Mouse (Mus musculus): ENCODE measurements around the gene 2010300C02Rik.
"Not testable (repeated sequence)": the region's sequence is repeated elsewhere in the genome, so short reads cannot be mapped to it uniquely, and the experiment has no call there.

2010300C02Rik gene

DNA sequence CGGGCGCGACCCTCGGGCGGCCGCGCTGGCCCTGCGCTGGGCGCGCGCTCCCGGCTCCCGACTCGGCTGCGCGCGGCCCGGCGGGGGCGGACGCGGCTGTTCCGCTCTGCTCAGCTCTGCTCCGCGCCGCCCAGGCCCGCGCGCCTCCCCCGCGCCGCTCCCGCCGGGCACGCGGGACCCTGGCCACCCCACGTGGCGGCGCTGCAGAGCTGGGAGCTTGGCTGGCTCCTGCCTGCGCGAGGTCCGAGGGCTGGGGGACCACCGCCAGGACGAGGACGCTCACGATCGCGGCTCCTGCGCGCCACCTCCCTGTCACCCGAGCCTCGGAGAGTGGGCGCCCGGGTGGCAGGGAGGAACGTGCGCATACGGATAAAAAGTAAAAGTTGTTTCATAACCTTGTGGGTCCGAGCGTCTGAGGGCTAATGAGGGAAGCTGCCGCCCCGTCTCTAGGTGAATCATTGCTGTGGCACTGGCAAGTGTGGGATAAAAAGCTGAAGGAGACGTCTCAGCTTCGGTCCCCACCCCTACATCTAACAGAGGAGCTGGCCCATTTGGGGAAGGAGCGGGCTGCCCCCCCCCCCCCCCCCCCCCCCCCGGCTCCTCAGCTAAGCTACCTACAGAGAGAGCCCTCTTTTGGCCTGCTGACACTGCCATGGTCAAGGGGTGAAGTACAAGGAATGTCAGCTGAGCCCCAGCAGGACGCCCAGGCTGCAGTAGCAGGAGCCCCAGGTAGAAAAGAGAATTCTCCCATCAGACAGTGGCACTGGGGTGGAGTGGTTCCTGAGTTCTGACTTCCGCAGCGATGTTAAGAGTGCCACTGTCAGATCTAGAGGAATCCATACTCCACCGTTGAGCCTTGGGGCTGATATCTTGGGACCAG, at the start of gene 2010300C02Rik:
2010300C02Rik (minus strand) TSS at position 325 of the 880 bp plus-strand sequence.
- DNase-seq (ENCODE audit: extremely low read depth, low read depth, low spot score): no peak

DNA sequence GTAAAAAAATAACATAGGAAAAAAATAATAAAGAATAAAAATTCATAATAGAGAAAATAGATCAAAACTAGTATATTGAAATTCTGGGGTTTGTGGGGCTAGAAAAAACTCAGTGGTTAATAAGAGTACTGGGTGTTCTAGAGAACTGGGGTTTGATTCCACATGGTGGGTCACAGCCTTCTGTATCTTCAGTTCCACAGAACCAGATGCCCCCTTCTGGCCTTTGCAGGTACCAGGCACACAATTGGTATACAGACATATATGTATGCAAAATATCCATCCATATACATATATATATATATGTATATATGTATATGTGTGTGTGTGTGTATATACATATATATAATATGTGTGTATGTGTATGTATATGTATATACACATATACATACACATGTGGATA, 39.5 kb upstream of the 2010300C02Rik start:
- no peak for DNase-seq (ENCODE audit: extremely low read depth, low read depth, low spot score)

DNA sequence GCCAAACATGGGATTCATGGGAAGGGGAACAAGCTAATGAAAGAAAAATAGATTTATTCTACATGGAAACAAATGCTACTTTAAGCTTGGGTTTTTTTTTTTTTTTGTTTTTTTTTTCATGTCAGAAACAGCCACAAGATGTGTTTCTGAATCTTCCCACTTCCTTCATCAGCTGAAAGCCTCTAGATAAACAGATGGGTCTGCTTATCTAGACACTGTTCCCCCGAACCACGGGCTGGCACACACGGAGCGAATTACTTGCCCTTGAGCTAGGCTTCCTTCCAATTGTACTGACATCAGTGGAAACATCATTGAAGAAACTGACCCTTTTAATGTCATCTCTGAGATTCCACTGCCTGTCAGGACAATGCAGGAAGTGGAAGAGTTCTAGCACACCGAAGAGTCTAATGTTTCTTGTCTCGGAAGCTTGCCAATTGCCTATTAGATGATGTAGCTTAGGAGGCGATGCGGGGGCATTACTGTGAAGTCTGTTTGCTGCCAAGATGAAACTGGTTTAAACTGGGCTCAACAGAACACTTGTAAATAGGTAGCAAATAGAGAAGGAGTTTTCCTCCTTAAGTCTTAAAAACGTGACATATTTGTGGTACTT, 24.9 kb upstream of the 2010300C02Rik start:
- no peak for DNase-seq (ENCODE audit: extremely low read depth, low read depth, low spot score)

DNA sequence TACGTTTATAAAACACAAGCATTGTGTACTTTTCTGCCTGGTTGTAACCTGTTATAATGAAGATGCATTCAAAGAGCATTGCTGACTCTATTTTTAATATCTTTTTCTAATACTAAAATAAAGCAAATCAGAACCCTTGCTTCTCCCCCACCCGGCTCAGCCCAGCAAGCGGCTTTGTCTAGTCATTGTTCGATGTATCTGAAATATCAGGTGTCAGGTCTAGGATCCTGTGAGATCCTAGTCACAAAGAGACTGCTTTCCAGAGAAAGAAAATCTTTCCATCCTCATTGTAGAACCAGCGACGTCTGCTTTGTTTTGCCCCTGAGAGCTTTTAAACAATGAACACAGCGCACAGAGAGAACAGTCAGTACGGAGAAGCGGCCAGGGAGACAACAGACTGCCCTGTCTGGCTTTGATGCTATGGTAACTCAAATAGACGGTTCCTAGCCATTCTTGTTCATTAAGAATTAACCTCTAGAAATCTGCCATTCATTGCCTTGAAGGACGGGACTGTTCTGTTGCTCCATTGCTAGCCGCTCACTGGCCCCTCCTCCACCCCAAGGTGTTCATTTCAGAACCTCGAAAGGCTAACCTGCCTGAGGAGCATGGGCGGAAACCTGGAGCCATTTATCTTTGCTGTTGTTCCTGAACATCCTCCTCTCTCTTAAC, 22.9 kb upstream of the 2010300C02Rik start:
- no peak for DNase-seq (ENCODE audit: extremely low read depth, low read depth, low spot score)

DNA sequence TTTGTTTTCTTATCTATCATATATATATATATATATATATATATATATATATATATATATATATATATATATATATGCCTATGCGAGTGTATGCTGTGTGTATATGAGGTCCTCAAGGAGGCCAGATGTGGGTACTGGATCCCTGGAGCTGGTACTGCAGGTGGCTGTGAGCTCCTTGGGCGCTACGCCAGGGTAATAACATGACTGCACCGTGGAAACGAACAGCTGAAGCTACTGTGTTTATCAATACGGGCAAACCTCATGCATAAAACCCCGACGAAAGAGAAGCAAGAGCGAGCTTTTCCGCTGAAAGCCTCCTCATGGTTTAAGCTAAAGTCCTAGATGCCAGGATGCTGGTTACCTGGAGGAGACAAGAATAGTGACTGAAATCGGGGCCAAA, 22.2 kb upstream of the 2010300C02Rik start:
- DNase-seq (ENCODE audit: extremely low read depth, low read depth, low spot score): no peak

DNA sequence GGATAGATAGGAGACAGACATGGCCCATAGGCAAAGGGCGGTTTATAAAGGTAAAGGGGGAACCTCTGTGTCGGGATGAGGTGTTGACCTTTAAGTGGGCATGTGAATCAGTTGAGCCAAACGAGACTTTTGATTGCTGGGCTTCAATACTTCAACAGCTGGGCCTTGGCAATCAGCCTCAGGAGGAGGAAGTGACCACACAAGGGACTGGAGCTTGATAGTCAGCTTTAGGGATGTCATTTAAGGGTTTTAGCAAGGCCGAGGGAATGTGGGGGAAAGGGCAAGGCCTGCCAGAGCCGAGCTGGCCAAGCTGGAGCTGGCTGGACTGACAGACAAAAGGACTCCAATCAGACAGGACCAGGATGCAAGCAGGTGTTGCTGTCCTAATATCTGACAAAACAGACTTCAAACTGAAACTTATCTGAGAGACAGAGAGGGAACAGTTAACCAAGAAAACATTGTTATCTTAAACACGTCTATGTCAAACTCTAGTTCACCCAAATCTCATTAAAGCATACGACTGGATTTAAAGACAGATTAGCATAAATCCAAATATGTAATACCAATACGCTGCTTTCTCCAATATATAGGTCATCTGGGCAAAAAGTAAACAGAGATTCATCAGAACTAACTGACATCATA, 20.4 kb upstream of the 2010300C02Rik start:
- no peak for DNase-seq (ENCODE audit: extremely low read depth, low read depth, low spot score)

DNA sequence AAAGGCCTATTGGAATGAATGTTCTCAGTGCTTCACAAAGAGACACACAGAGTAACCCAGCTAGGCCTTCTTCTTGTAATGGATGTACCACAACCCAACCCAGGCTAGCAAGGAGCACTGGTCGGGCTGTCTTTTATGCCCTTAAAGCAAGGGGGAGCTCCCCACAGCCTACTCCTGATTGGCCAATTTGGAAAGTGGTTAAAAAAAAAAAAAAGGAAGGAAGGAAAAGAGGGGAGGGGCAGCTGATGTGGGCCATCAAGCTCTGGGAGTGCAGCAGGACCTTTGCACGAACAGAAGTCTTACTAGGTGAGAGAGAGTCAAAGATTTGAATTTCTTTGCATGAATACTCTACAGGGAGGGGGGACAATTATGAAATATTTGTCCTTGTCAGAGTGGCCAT, 19.0 kb upstream of the 2010300C02Rik start:
- no peak for DNase-seq (ENCODE audit: extremely low read depth, low read depth, low spot score)

DNA sequence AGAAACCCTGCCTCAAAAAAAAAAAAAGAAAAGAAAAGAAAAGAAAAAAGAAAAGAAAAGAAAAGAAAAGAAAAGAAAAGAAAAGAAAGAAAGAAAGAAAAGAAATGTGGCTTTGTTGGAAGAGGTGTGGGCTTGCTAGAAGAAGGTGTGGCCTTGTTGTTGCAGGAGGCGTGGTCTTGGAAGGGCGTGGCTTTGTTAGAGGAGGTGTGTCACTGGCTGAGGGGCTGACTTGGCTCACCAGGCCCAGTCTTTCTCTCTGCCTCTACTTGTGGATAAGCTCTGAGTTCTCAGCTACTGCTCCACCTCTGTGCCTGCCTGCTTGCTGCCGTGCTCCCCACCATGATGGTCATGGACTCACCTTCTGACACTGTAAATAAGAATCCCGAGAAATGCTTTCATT, 17.2 kb upstream of the 2010300C02Rik start:
- DNase-seq (ENCODE audit: extremely low read depth, low read depth, low spot score): no peak

DNA sequence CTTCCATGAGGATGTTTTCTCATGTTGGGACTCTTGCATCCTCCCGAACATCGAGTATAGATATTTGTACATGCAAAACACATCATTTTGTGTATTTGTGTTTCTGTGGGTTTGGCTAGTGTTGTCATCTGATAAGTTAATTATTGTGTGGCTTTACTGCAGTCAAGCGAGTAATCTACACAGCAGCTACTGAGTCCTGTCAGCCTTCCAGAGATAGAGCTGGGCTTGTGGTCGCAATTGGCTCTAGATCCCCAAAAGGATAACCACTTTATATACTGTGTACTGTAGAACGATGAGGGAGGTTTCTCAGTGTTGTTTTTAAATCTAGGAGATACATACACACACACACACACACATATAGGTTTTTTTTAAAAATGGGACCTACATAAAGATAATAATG, 16.0 kb upstream of the 2010300C02Rik start:
- no peak for DNase-seq (ENCODE audit: extremely low read depth, low read depth, low spot score)

DNA sequence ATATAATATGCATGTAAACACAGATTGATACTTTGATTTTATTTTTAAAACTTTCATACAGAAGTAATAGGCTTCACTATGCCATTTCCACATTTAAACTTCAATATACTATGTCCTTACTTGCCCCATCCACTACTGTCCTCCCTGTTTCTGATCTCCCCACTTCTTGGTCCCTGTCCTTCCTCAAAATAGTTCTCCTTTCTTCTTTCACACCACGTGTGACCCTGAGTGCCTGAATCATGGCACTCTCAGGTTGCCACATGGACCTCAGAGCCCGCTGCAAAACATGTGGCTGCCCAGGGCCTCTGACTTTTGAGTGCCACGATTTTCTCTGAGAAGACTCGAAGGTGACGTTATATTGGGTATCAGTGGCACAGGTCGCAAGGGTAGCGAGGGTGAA, 15.0 kb upstream of the 2010300C02Rik start:
- DNase-seq (ENCODE audit: extremely low read depth, low read depth, low spot score): no peak

DNA sequence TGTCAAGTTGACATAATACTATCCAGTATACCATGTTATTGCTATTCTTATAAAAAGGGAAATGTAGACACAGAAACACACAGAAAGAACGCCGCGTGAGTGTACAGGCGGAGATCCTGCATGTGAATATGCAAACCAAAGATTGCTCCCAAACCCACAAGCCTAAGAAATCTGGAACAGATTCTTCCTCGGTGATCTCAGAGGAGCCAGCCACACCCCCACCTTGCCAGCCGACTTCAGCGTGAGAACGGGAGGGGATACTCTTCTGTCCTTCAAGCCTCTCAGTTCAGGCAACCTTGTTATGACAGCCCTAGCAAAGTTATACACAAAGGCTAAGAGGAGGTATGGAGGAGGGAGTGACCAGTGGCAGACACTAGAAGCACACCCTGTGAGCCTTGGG, 9.5 kb upstream of the 2010300C02Rik start:
- no peak for DNase-seq (ENCODE audit: extremely low read depth, low read depth, low spot score)

DNA sequence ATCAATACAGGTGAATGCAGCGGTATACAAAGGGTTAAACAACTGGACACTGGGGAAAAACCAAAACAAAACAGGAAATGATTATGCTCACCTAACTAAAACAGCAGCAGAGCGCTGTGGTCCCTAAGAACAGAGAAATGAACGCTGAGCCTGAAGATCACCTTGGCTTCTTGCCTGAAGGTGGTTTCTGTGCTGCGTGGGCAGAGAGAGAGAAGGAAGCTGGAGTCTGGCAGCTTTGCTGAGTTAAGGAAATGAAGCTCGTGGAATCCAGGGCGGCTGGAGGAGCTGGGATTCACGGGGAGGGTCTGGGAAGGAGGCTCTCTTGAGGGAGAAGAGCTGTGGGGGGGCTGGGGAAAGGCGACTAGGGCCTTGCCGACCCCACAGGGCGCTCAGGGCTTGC, 8.2 kb upstream of the 2010300C02Rik start:
- DNase-seq (ENCODE audit: extremely low read depth, low read depth, low spot score): no peak

DNA sequence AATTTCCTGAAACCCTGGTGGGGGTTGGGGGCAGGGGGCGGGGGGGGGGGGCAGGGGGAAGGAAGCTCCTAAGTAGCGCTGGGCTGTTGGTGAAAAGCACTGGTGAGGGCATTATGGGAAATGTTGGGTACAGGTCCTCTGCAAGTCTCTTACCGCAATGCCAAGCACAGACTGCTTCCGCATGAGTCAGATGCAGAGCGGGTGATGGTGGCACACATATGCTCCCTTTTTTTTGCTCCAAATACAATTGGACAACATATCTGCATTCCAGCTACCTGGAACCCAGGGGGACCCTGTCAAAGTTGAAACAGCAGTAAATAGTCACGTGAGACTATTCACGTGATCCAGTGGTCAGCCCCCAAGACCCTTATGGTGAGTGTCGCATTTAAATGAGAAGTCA, 7.3 kb upstream of the 2010300C02Rik start:
- DNase-seq (ENCODE audit: extremely low read depth, low read depth, low spot score): no peak

DNA sequence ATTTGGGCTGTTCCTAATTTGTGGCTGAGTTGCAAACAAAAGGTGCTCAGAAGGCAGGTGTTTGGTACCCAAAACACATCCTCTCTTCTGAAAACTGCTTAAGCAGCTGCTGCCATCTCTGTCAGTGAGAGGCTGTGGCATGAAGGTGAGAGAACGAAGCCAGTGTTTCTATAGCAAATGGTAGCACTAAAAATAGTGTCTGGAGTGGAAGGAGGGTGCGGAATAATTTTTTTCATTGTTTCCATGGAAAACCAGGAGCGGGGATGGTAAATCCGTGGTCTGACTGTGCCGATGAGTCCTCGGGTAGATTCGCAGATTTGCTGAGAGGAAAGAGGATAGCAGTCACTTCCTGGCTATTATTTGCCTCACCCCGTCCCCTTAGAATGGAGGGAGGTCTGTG, 6.5 kb upstream of the 2010300C02Rik start:
- no peak for DNase-seq (ENCODE audit: extremely low read depth, low read depth, low spot score)

DNA sequence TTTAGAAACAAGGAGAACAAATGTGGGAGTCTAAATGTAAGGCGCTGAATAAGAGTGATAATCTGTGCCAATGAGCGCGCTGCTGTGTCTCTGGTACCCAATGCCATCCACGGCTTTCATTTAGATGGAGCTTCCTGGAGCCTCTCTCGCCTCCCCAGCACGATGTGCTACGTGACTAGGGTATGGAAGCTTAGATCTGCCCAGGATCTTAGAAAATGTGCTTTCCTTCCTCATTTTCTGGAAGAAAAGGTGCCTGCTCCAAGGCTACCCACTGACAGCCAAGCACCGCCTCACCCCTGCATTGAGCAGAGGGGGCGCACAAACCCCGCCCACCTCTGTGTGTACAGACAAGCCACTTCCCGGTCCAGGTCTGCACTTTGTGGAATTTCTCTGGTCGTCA, 6.0 kb upstream of the 2010300C02Rik start:
- DNase-seq (ENCODE audit: extremely low read depth, low read depth, low spot score): no peak

DNA sequence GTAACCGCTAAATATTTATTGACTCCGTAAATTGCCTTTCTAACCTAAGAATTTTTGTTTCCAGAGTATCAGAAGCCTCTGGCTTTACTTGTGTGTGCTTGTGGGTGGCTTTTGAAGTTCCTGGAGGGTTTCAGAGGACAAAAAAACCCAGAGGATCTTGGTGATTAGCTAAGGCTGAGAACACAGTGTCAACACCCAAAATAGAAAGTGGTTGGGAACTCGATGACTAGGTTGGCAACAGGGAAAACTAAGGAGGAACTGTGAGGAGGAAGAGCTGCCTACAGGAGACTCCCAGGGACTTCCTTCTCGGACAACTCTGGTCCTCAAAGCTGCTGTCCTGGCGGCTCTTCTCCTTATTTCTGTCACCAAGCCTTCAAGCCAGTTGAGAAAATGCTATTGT, 1.2 kb upstream of the 2010300C02Rik start:
- no peak for DNase-seq (ENCODE audit: extremely low read depth, low read depth, low spot score)

DNA sequence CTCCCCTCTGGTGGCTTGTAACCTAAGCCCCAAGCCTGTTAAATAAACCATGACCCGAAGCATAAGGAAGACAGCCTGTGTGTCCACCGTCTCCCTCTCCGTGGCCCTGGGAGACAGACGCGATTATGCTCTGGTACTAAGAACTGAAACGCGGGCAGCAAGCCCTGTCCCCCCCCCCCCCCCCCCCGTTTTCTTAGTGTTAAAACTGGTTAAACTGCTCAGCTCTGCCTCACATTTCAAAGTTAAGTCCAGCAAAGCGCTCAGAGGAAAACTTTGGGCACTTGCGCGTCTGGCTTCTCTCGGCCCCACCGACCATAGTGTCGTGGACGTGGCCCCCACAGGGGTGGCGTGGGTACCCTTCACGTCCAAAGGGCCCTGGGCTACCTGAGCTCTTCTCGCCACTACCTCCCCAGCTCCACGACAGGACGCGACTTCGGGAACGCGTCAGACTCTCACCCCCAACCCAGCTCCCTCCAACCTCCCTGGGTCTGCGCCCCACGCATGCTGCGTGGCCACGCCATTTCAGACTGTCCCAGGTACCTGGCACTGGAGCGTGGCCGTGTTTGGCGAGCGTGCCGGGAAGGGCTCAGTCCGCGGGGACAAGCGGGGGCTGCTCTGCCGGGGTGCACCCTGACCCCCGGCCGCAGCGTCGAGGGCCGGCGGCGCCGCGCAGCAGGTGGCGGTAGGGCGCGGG, 708 bp downstream of the 2010300C02Rik start:
- no peak for DNase-seq (ENCODE audit: extremely low read depth, low read depth, low spot score)

DNA sequence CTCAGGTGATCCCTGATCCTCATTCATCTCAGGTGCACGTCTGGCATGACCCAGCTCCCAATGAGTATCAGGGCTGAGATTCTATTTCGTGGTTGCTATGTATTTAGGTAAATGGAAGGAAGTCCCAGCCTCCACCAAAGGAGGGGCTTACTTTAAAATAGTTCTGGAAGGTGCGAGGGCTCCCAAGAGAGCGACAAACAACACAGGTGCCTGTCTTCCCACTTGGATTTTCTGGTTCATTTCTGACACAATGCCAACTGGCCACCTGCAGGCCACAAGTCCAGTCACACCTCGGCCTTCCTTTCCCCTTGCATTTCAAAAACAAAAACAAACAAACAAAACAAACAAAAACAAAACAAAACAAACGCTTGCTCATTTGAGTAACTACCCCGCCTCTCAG, 1.4 kb downstream of the 2010300C02Rik start:
- DNase-seq (ENCODE audit: extremely low read depth, low read depth, low spot score): no peak

DNA sequence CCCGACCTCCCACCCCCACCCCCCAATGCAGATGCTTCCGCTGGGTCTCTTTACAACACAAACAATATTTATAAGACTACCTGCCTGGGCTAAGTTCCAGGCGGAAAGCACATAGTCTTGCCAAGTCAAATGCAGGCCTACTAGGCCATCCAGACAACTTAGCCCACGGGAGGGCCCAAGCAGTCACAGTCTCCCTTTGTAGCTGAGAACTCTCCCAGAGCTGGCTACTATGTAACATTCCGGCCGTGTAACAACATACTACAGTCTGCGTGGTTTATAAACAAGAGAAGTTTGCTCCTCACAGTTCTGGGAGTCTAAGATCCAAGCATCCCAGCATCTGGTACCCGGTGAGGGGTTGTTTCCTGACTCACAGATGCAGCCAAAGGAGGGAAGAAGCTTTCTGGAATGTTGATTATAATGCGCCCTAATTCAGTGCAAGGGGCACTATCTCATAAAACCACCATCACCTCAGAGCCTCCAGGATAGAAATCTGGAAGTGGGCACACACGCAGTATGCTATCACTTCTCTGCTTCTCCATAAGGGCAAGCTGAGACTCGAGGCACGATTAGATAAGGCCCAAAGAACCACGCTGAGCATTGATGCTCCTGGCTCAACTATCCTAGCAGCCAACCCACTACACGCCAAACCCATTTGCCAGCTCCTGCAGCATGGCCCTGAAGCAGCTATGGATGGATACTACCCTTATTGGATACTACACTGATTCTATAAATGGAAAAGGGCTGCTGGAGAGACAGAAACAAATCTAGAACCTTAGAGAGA, 2.3 kb downstream of the 2010300C02Rik start:
- no peak for DNase-seq (ENCODE audit: extremely low read depth, low read depth, low spot score)

DNA sequence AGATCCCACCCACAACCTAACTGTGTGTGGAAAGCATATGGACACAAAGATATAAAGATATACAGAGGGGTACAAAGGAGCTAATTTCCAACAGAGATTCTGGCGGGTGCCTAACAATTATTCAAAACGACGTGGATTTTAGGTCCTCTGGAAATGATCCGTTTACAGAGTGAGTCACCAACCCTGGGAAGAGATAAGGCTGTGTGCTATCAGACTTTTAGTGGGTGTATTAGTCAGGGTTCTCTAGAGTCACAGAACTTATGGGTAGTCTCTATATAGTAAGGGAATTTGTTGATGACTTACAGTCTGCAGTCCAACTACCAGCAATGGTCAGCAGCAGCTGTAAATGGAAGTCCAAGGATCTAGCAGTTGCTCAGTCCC, 7.5 kb downstream of the 2010300C02Rik start:
- not testable (repeated sequence) for DNase-seq (ENCODE audit: extremely low read depth, low read depth, low spot score)
